ENCODE assay signal across 8 mouse cellular contexts in the genomic region with DNA sequence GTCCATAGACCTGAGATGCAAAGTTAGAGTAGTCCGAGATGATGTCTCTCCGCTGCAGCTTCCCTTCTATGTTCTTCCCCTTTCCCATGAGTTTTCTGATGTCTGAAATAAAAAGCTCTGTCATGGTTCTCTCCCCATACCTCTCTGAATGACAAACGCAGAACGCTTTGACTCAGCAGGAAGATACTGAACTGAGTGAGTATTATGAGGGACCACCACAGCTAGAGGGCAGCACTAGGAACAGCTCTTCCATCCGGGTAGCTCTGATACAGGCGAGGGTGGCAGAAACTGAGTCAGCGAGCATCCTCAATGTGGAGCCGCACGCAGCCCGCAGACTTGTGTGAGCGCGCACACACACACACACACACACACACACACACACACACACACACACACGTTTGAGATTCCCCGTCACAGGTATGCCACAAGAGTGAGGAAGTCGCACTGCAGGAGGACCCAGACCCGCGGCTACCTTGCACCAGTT. TPM values are rescaled to one million over a fixed set of nuclear protein-coding genes. Genes with fewer than 3 reads are reported as not detected.
A peak's percentile ranks its signal among the peaks of the same experiment; 100 is the strongest.
DNase-seq lines count a peak whose midpoint lies in the region; ATAC-seq and TF ChIP-seq lines count a peak whose summit lies in the region.

No protein-coding gene starts in this region.

- no peaks in the 10 kb centered on the region for H3K36me3 ChIP-seq in forebrain, postnatal 0 days (ENCODE audit: insufficient read depth)
- H3K36me3 ChIP-seq in intestine, embryonic 15.5 days = no peaks in the 10 kb centered on the region
- no peaks in the 10 kb centered on the region for H3K36me3 ChIP-seq in midbrain, embryonic 10.5 days
- no peaks in the 10 kb centered on the region for H3K36me3 ChIP-seq in spleen, adult 2 months (ENCODE audit: control insufficient read depth, insufficient read depth, low read length)

- no peak for TF ChIP-seq POLR2A in cerebellum, adult 2 months (IDR thresholded peaks at IDR 0.05; ENCODE audit: borderline replicate concordance, insufficient read depth, low read length)
- no peak for TF ChIP-seq POLR2A in spleen, adult 2 months (IDR thresholded peaks at IDR 0.05; ENCODE audit: low read depth, low read length)

- no peaks in the 10 kb centered on the region for H3K4me1 ChIP-seq in cerebellum, adult 2 months (ENCODE audit: control insufficient read depth, insufficient read depth, low read length)
- no peaks in the 10 kb centered on the region for H3K4me1 ChIP-seq in forebrain, postnatal 0 days (ENCODE audit: insufficient read depth)
- no peaks in the 10 kb centered on the region for H3K4me1 ChIP-seq in intestine, embryonic 15.5 days (replicated peaks)
- H3K4me1 ChIP-seq in midbrain, embryonic 10.5 days = no peaks in the 10 kb centered on the region
- no peaks in the 10 kb centered on the region for H3K4me1 ChIP-seq in spleen, adult 2 months (ENCODE audit: control insufficient read depth, insufficient read depth, insufficient read length)

- H3K9ac ChIP-seq in forebrain, postnatal 0 days = 0 out of 2 replicates have a peak overlapping the region, but pooled peaks have one; percentile 39
- H3K9ac ChIP-seq in intestine, embryonic 15.5 days = no peak overlapping the region

- 23% methylated on average over 17 of the region's 17 CpGs for WGBS in cerebellum, adult 2 months
- 22% methylated on average over 17 of the region's 17 CpGs for WGBS in forebrain, postnatal 0 days
- 32% methylated on average over 17 of the region's 17 CpGs for WGBS in intestine, embryonic 15.5 days
- 30% methylated on average over 17 of the region's 17 CpGs for WGBS in midbrain, embryonic 10.5 days
- 32% methylated on average over 17 of the region's 17 CpGs for WGBS in spleen, adult 2 months

- H3K9me3 ChIP-seq in forebrain, postnatal 0 days (ENCODE audit: low read length) = no peaks in the 10 kb centered on the region
- no peaks in the 10 kb centered on the region for H3K9me3 ChIP-seq in intestine, embryonic 15.5 days
- no peaks in the 10 kb centered on the region for H3K9me3 ChIP-seq in midbrain, embryonic 10.5 days (replicated peaks)

- ATAC-seq in forebrain, postnatal 0 days = peak; percentile 99
- peak; percentile 28; the same call in 1 of the 2 replicates for ATAC-seq in intestine, embryonic 15.5 days

- intact Hi-C loops in left cerebral cortex, postnatal 25 days (cut with DNase I) = no loop called here

- peak; percentile 74; the same call in 1 of the 2 replicates for TF ChIP-seq CTCF in cerebellum, adult 2 months (IDR thresholded peaks at IDR 0.05; ENCODE audit: borderline replicate concordance, insufficient read depth, low read depth, low read length)
- peak; percentile 77 for TF ChIP-seq CTCF in forebrain, postnatal 0 days (IDR thresholded peaks at IDR 0.05; ENCODE audit: low read depth)
- peak; percentile 25; the same call in 1 of the 2 replicates for TF ChIP-seq CTCF in spleen, adult 2 months (IDR thresholded peaks at IDR 0.05; ENCODE audit: extremely low read depth, insufficient read depth, insufficient read length, insufficient replicate concordance)

- peak overlapping the region; percentile 42 for H3K4me2 ChIP-seq in forebrain, postnatal 0 days (ENCODE audit: low read depth)
- peak overlapping the region; percentile 41; the same call in 1 of the 2 replicates for H3K4me2 ChIP-seq in intestine, embryonic 15.5 days (replicated peaks)

- H3K27ac ChIP-seq in cerebellum, adult 2 months (ENCODE audit: insufficient read depth, low read length) = no peak overlapping the region
- H3K27ac ChIP-seq in forebrain, postnatal 0 days (ENCODE audit: low read depth, low read length) = no peak overlapping the region
- no peak overlapping the region for H3K27ac ChIP-seq in intestine, embryonic 15.5 days
- H3K27ac ChIP-seq in midbrain, embryonic 10.5 days (replicated peaks) = 0 out of 2 replicates have a peak overlapping the region, but pooled peaks have one; percentile 18
- H3K27ac ChIP-seq in spleen, adult 2 months (ENCODE audit: insufficient read depth, low read length) = no peak overlapping the region

- H3K27me3 ChIP-seq in cerebellum, adult 2 months (ENCODE audit: control insufficient read depth, insufficient read depth, low read length) = peaks cover 1% of the 10 kb centered on the region; the same call in 1 of the 2 replicates
- H3K27me3 ChIP-seq in forebrain, postnatal 0 days (ENCODE audit: insufficient read depth, low read length) = no peaks in the 10 kb centered on the region
- H3K27me3 ChIP-seq in intestine, embryonic 15.5 days (replicated peaks) = no peaks in the 10 kb centered on the region
- H3K27me3 ChIP-seq in midbrain, embryonic 10.5 days (ENCODE audit: low read depth, poor library complexity, severe bottlenecking) = no peaks in the 10 kb centered on the region
- H3K27me3 ChIP-seq in spleen, adult 2 months (ENCODE audit: control insufficient read depth, insufficient read depth, low read length) = no peaks in the 10 kb centered on the region

- peak; percentile 29 to 67 for DNase-seq in heart, adult 18-20 months
- no peak for DNase-seq in heart, adult 8-10 months (ENCODE audit: low spot score)
- DNase-seq in cerebellum, adult 2 months = peak; percentile 61 to 63
- peak; percentile 74 for DNase-seq in forebrain, postnatal 0 days
- peak; percentile 59 to 69 for DNase-seq in left cerebral cortex, postnatal 25 days (ENCODE audit: low spot score in 2 of 2)
- peak; percentile 62 for DNase-seq in midbrain, embryonic 10.5 days (ENCODE audit: low spot score)
- peak in 1 of 2 experiments; percentile 37 for DNase-seq in spleen, adult 2 months (ENCODE audit: low read depth in 1 of 2, low spot score in 2 of 2)

- peak overlapping the region; percentile 48 for H3K4me3 ChIP-seq in cerebellum, adult 2 months (replicated peaks; ENCODE audit: insufficient read depth, low read depth, low read length)
- peak overlapping the region; percentile 21; the same call in 1 of the 2 replicates for H3K4me3 ChIP-seq in forebrain, postnatal 0 days (ENCODE audit: low read depth, low read length)
- no peak overlapping the region for H3K4me3 ChIP-seq in intestine, embryonic 15.5 days (replicated peaks)
- peak overlapping the region; percentile 40 for H3K4me3 ChIP-seq in midbrain, embryonic 10.5 days
- H3K4me3 ChIP-seq in spleen, adult 2 months (ENCODE audit: extremely low read depth, insufficient read depth, insufficient read length) = no peak overlapping the region

RNA-seq across cellular contexts. Expression of gene Maats1, which starts 20.4 kb away (rescaled TPM):
- under 1 TPM in 1 of 2 experiments, not detected in 1; 0.13 TPM for total RNA-seq in heart, adult 18-20 months (2021)
- not detected for total RNA-seq in heart, adult 8-10 months (2022)
- polyA plus RNA-seq in cerebellum, adult 2 months (2012; rRNA removed) = 0.39 and 0.78 TPM in 2 replicates
- 1.2 and 2.6 TPM in 2 replicates for total RNA-seq in forebrain, postnatal 0 days (2014; rRNA removed)
- 0.91 and 1.5 TPM in 2 replicates for polyA plus RNA-seq in forebrain, postnatal 0 days (2015; fragmentation: Nextera tagmentation; extraction: Ambion mirVana)
- 0.08 and 0.18 TPM in 2 replicates for polyA plus RNA-seq in intestine, embryonic 15.5 days (2015; fragmentation: Nextera tagmentation; extraction: Ambion mirVana)
- 1 to 10 TPM; 1.4 TPM for total RNA-seq in left cerebral cortex, postnatal 25 days (2021)
- 0.78 and 0.98 TPM in 2 replicates for polyA plus RNA-seq in midbrain, embryonic 10.5 days (2016; fragmentation: Nextera tagmentation; extraction: Ambion mirVana)
- 0.04 TPM in 1 of 2 replicates, not detected in the other for polyA plus RNA-seq in spleen, adult 2 months (2012; rRNA removed)

RNA-seq across cellular contexts. Expression of gene Cox17, which starts 25.3 kb away (rescaled TPM):
- total RNA-seq in heart, adult 18-20 months (2021) = 100 to 1,000 TPM; 345 to 380 TPM
- total RNA-seq in heart, adult 8-10 months (2022) = 100 to 1,000 TPM; 269 to 387 (median 331) TPM
- polyA plus RNA-seq in cerebellum, adult 2 months (2012; rRNA removed) = 240 and 256 TPM in 2 replicates
- total RNA-seq in forebrain, postnatal 0 days (2014; rRNA removed) = 12.9 and 51.7 TPM in 2 replicates
- 80.3 and 102 TPM in 2 replicates for polyA plus RNA-seq in forebrain, postnatal 0 days (2015; fragmentation: Nextera tagmentation; extraction: Ambion mirVana)
- 233 TPM in 2 replicates for polyA plus RNA-seq in intestine, embryonic 15.5 days (2015; fragmentation: Nextera tagmentation; extraction: Ambion mirVana)
- 100 to 1,000 TPM; 116 to 123 TPM for total RNA-seq in left cerebral cortex, postnatal 25 days (2021)
- 129 and 140 TPM in 2 replicates for polyA plus RNA-seq in midbrain, embryonic 10.5 days (2016; fragmentation: Nextera tagmentation; extraction: Ambion mirVana)
- 26.6 and 42.2 TPM in 2 replicates for polyA plus RNA-seq in spleen, adult 2 months (2012; rRNA removed)

RNA-seq across cellular contexts. Expression of gene Gm21987, which starts 25.3 kb away (rescaled TPM):
- total RNA-seq in heart, adult 18-20 months (2021) = 1 to 10 TPM in 1 of 2 experiments, not detected in 1; 1.4 TPM
- not detected for total RNA-seq in heart, adult 8-10 months (2022)
- polyA plus RNA-seq in cerebellum, adult 2 months (2012; rRNA removed) = 0.41 TPM in 1 of 2 replicates, not detected in the other
- total RNA-seq in forebrain, postnatal 0 days (2014; rRNA removed) = not detected in 2 replicates
- polyA plus RNA-seq in forebrain, postnatal 0 days (2015; fragmentation: Nextera tagmentation; extraction: Ambion mirVana) = not detected in 2 replicates
- 0.53 TPM in 1 of 2 replicates, not detected in the other for polyA plus RNA-seq in intestine, embryonic 15.5 days (2015; fragmentation: Nextera tagmentation; extraction: Ambion mirVana)
- 1 to 10 TPM in 1 of 2 experiments, not detected in 1; 1.1 TPM for total RNA-seq in left cerebral cortex, postnatal 25 days (2021)
- polyA plus RNA-seq in midbrain, embryonic 10.5 days (2016; fragmentation: Nextera tagmentation; extraction: Ambion mirVana) = not detected in 2 replicates
- polyA plus RNA-seq in spleen, adult 2 months (2012; rRNA removed) = not detected in 2 replicates

RNA-seq across cellular contexts. Expression of gene Nr1i2, which starts 26.9 kb away (rescaled TPM):
- not detected for total RNA-seq in heart, adult 18-20 months (2021)
- total RNA-seq in heart, adult 8-10 months (2022) = not detected
- polyA plus RNA-seq in cerebellum, adult 2 months (2012; rRNA removed) = 0.05 TPM in 1 of 2 replicates, not detected in the other
- total RNA-seq in forebrain, postnatal 0 days (2014; rRNA removed) = not detected in 2 replicates
- not detected in 2 replicates for polyA plus RNA-seq in forebrain, postnatal 0 days (2015; fragmentation: Nextera tagmentation; extraction: Ambion mirVana)
- polyA plus RNA-seq in intestine, embryonic 15.5 days (2015; fragmentation: Nextera tagmentation; extraction: Ambion mirVana) = 12.1 and 13.1 TPM in 2 replicates
- not detected for total RNA-seq in left cerebral cortex, postnatal 25 days (2021)
- polyA plus RNA-seq in midbrain, embryonic 10.5 days (2016; fragmentation: Nextera tagmentation; extraction: Ambion mirVana) = not detected in 2 replicates
- polyA plus RNA-seq in spleen, adult 2 months (2012; rRNA removed) = not detected in 2 replicates

RNA-seq across cellular contexts. Expression of gene Popdc2, which starts 40.5 kb away (rescaled TPM):
- 100 to 1,000 TPM; 515 to 590 TPM for total RNA-seq in heart, adult 18-20 months (2021)
- total RNA-seq in heart, adult 8-10 months (2022) = 100 to 1,000 TPM; 451 to 631 (median 553) TPM
- polyA plus RNA-seq in cerebellum, adult 2 months (2012; rRNA removed) = 0.31 and 0.36 TPM in 2 replicates
- total RNA-seq in forebrain, postnatal 0 days (2014; rRNA removed) = 0.14 and 0.38 TPM in 2 replicates
- polyA plus RNA-seq in forebrain, postnatal 0 days (2015; fragmentation: Nextera tagmentation; extraction: Ambion mirVana) = 0.39 TPM in 2 replicates
- polyA plus RNA-seq in intestine, embryonic 15.5 days (2015; fragmentation: Nextera tagmentation; extraction: Ambion mirVana) = 14.8 and 15.4 TPM in 2 replicates
- under 1 TPM; 0.21 to 0.50 TPM for total RNA-seq in left cerebral cortex, postnatal 25 days (2021)
- 0.75 and 1.3 TPM in 2 replicates for polyA plus RNA-seq in midbrain, embryonic 10.5 days (2016; fragmentation: Nextera tagmentation; extraction: Ambion mirVana)
- polyA plus RNA-seq in spleen, adult 2 months (2012; rRNA removed) = 3.3 and 4.8 TPM in 2 replicates

Comparison
In these comparisons a context has a peak if more than half of its experiments do, and no peak if none do; other contexts are left out.
1. H3K4me3 ChIP-seq: peak in cerebellum, adult 2 months (single experiment), forebrain, postnatal 0 days (single experiment) and midbrain, embryonic 10.5 days (single experiment); none in intestine, embryonic 15.5 days (single experiment) and spleen, adult 2 months (single experiment).
2. CTCF ChIP-seq: peak in every context shown above with its lines; median percentile 77 in forebrain, postnatal 0 days; 74 in cerebellum, adult 2 months; 25 in spleen, adult 2 months.